Mouse (Mus musculus) CH12.LX (cell line): ENCODE measurements around the gene Fstl4. TPM values are rescaled to one million over a fixed set of nuclear protein-coding genes. Genes with fewer than 3 reads are reported as not detected.

Experiments
- DNase-seq: peaks from one replicate; pipeline ENCODE4 v3.0.0-alpha.2; 2013; ENCODE audit errors: extremely low read depth
- H3K27ac ChIP-seq: 2 replicates; pipeline ENCODE4 v1.5.1; 2012; ENCODE audit warnings: low read depth, mild to moderate bottlenecking, control low read depth, moderate library complexity; ENCODE audit not compliant: insufficient read depth
- H3K27me3 ChIP-seq: replicated peaks from 2 replicates; pipeline ENCODE3; 2012; ENCODE audit warnings: inconsistent platforms
- H3K36me3 ChIP-seq, 2 experiments: replicated peaks in 1 of 2; 2 replicates each; pipeline versions ENCODE3 to v1.6.1; 2012; ENCODE audit warnings: inconsistent platforms in 1 of 2, low read length in 1 of 2, mild to moderate bottlenecking in 1 of 2, mixed read lengths in 1 of 2, moderate library complexity in 1 of 2; ENCODE audit not compliant: control insufficient read depth in 1 of 2, insufficient read depth in 1 of 2
- H3K4me1 ChIP-seq, 2 experiments: 2 replicates each; pipeline ENCODE4 v1.6.1; 2012; ENCODE audit warnings: inconsistent platforms in 1 of 2, moderate library complexity in 1 of 2; ENCODE audit not compliant: insufficient read depth in 2 of 2, control insufficient read depth in 1 of 2
- H3K4me2 ChIP-seq: 2 replicates; pipeline ENCODE4 v1.6.1; 2012; ENCODE audit warnings: low read depth, mild to moderate bottlenecking, control low read depth; ENCODE audit not compliant: poor library complexity, insufficient read depth, severe bottlenecking
- H3K4me3 ChIP-seq, 3 experiments: fragments of 150-350 bp in 1 of 3; sonication (generic) in 1 of 3; replicated peaks in 1 of 3; 2 replicates each; pipeline versions ENCODE3 to v1.5.1; 2011 to 2012; ENCODE audit warnings: low read depth in 2 of 3, low read length in 2 of 3, mild to moderate bottlenecking in 2 of 3, moderate library complexity in 2 of 3, control low read depth in 1 of 3, improper control_type of control experiment in 1 of 3, inconsistent platforms in 1 of 3, mixed read lengths in 1 of 3; ENCODE audit not compliant: poor library complexity in 1 of 3
- H3K79me2 ChIP-seq: replicated peaks from 2 replicates; pipeline ENCODE4 v1.6.1; 2012; ENCODE audit warnings: mild to moderate bottlenecking, moderate library complexity; ENCODE audit not compliant: control insufficient read depth, poor library complexity, insufficient read depth, severe bottlenecking; ENCODE audit errors: extremely low read depth
- H3K9ac ChIP-seq: 2 replicates; pipeline ENCODE4 v1.6.1; 2012; ENCODE audit warnings: low read depth, mild to moderate bottlenecking, control low read depth, moderate library complexity; ENCODE audit not compliant: insufficient read depth
- H3K9me3 ChIP-seq: replicated peaks from 2 replicates; pipeline ENCODE3; 2012; ENCODE audit warnings: low read length, inconsistent platforms, mixed read lengths
- BHLHE40 ChIP-seq: IDR thresholded peaks from 2 replicates; pipeline ENCODE4 v1.6.1; 2011; ENCODE audit warnings: mild to moderate bottlenecking, low read depth, low read length, improper control_type of control experiment
- CHD1 ChIP-seq: IDR thresholded peaks from 2 replicates; pipeline ENCODE4 v1.6.1; 2012; ENCODE audit warnings: low read depth, low read length, improper control_type of control experiment, inconsistent platforms
- CTCF ChIP-seq, 2 experiments: IDR thresholded peaks in 1 of 2; conservative IDR thresholded peaks in 1 of 2; 2 replicates each; pipeline ENCODE4 v1.5.1; 2011 to 2012; ENCODE audit warnings: low read depth in 2 of 2, low read length in 2 of 2, improper control_type of control experiment in 1 of 2, inconsistent platforms in 1 of 2, mild to moderate bottlenecking in 1 of 2, moderate library complexity in 1 of 2
- ELF1 ChIP-seq: IDR thresholded peaks from 2 replicates; pipeline ENCODE4 v1.6.1; 2014; ENCODE audit warnings: low read depth, mild to moderate bottlenecking, inconsistent platforms, low read length, improper control_type of control experiment
- EP300 ChIP-seq: IDR thresholded peaks from 2 replicates; pipeline ENCODE4 v1.6.1; 2011; ENCODE audit warnings: low read length, improper control_type of control experiment
- ETS1 ChIP-seq: conservative IDR thresholded peaks from 2 replicates; pipeline ENCODE4 v1.6.1; 2012; ENCODE audit warnings: low read depth, mild to moderate bottlenecking, inconsistent platforms, low read length, improper control_type of control experiment, moderate library complexity
- GABPA ChIP-seq: IDR thresholded peaks from 2 replicates; pipeline ENCODE4 v1.6.1; 2012; ENCODE audit warnings: low read depth, low read length, improper control_type of control experiment, inconsistent platforms; ENCODE audit not compliant: insufficient replicate concordance
- HCFC1 ChIP-seq: IDR thresholded peaks from 2 replicates; pipeline ENCODE4 v1.6.1; 2012; ENCODE audit warnings: low read depth, mild to moderate bottlenecking, inconsistent platforms, low read length, improper control_type of control experiment
- IRF4 ChIP-seq: IDR thresholded peaks from 2 replicates; pipeline ENCODE4 v1.6.1; 2014; ENCODE audit warnings: low read depth, mild to moderate bottlenecking, inconsistent platforms, low read length, improper control_type of control experiment
- KAT2A ChIP-seq: IDR thresholded peaks from 2 replicates; pipeline ENCODE4 v1.6.1; 2012; ENCODE audit warnings: low read length, improper control_type of control experiment, inconsistent platforms; ENCODE audit not compliant: insufficient replicate concordance
- NELFE ChIP-seq: IDR thresholded peaks from 2 replicates; pipeline ENCODE4 v1.6.1; 2011; ENCODE audit warnings: low read depth, low read length, improper control_type of control experiment
- NRF1 ChIP-seq: IDR thresholded peaks from 2 replicates; pipeline ENCODE4 v1.6.1; 2014; ENCODE audit warnings: low read depth, mild to moderate bottlenecking, inconsistent platforms, low read length, improper control_type of control experiment, moderate library complexity
- POLR2A ChIP-seq: IDR thresholded peaks from 2 replicates; pipeline ENCODE4 v1.6.1; 2011; ENCODE audit warnings: low read depth, mild to moderate bottlenecking, improper control_type of control experiment, low read length
- RAD21 ChIP-seq: IDR thresholded peaks from 2 replicates; pipeline ENCODE4 v1.6.1; 2011; ENCODE audit warnings: low read depth, mild to moderate bottlenecking, low read length, improper control_type of control experiment, moderate library complexity
- RCOR1 ChIP-seq: conservative IDR thresholded peaks from 2 replicates; pipeline ENCODE4 v1.6.1; 2012; ENCODE audit warnings: low read depth, mild to moderate bottlenecking, inconsistent platforms, low read length, improper control_type of control experiment
- SIN3A ChIP-seq: IDR thresholded peaks from 2 replicates; pipeline ENCODE4 v1.6.1; 2012; ENCODE audit warnings: low read length, improper control_type of control experiment, inconsistent platforms
- TBP ChIP-seq: conservative IDR thresholded peaks from 2 replicates; pipeline ENCODE4 v1.6.1; 2011; ENCODE audit warnings: low read depth, low read length, improper control_type of control experiment
- UBTF ChIP-seq: IDR thresholded peaks from 2 replicates; pipeline ENCODE4 v1.6.1; 2012; ENCODE audit warnings: low read depth, mild to moderate bottlenecking, inconsistent platforms, low read length, improper control_type of control experiment, moderate library complexity
- USF1 ChIP-seq: IDR thresholded peaks from 2 replicates; pipeline ENCODE4 v1.6.1; 2014; ENCODE audit warnings: low read depth, mild to moderate bottlenecking, inconsistent platforms, low read length, improper control_type of control experiment
- ZC3H11A ChIP-seq: IDR thresholded peaks from 2 replicates; pipeline ENCODE4 v1.6.1; 2012; ENCODE audit warnings: low read depth, mild to moderate bottlenecking, inconsistent platforms, low read length, improper control_type of control experiment
- ZMIZ1 ChIP-seq: IDR thresholded peaks from 2 replicates; pipeline ENCODE4 v1.6.1; 2012; ENCODE audit warnings: low read depth, mild to moderate bottlenecking, inconsistent platforms, low read length, improper control_type of control experiment
- dilution Hi-C: fragments of 300-500 bp; cut with MboI; formaldehyde crosslinking; loops from 2 replicates; pipeline ENCODE4 v1.14.3; 2020; ENCODE audit warnings: low sequenced_read_pairs; ENCODE audit not compliant: extremely low pct_unique_long_range_greater_than_20kb, extremely low pct_ligation_motif_present
- in situ Hi-C: fragments of 300-500 bp; cut with MboI; formaldehyde crosslinking; loops from 3 replicates; pipeline ENCODE4 v1.14.3; 2019; ENCODE audit warnings: low sequenced_read_pairs, low pct_ligation_motif_present, low pct_unique_long_range_greater_than_20kb, mixed read lengths
- polyA plus RNA-seq: library from polyadenylated mRNA; unstranded; fragments of >175 nt; gene quantifications from 2 replicates; pipeline ENCODE4 v1.2.1, GENCODE M21; 2012; ENCODE audit warnings: low read depth; ENCODE audit not compliant: insufficient read length
- total RNA-seq, 2 experiments: library from RNA; depleted of rRNA; stranded (reverse); fragments of 300-350 nt in 1 of 2; fragments of >200 nt in 1 of 2; gene quantifications; 2 replicates each; pipeline ENCODE4 v1.2.3; 2012 to 2014

Gene Fstl4
- total and polyA plus RNA-seq, 3 experiments, result not detected

- dilution Hi-C loops (no loop called here), in situ Hi-C loops (no loop called here)
- no peaks in the 10 kb centered on the region for H3K79me2 ChIP-seq
Observed at GRCm38 (mm10) chr11:52994688-52995087, 230.3 kb downstream of the Fstl4 start.

GRCm38 (mm10) chr11:52996434-52997093 lies 232.1 kb downstream of the Fstl4 start:
- TF ChIP-seq ZMIZ1 (no peak), NELFE (no peak), SIN3A (no peak), RCOR1 (no peak), KAT2A (no peak), HCFC1 (no peak), NRF1 (no peak), GABPA (no peak), UBTF (no peak), POLR2A (no peak), IRF4 (no peak), RAD21 (no peak), CHD1 (no peak), USF1 (no peak), ZC3H11A (no peak), TBP (no peak), ETS1 (no peak), ELF1 (no peak), EP300 (no peak)
- Histone ChIP-seq H3K9ac (no peak overlapping the region), H3K36me3 (no peaks in the 10 kb centered on the region), H3K27ac (no peak overlapping the region), H3K4me1 (no peaks in the 10 kb centered on the region), H3K9me3 (peaks cover 12% of the 10 kb centered on the region), H3K79me2 (no peaks in the 10 kb centered on the region), H3K4me3 (no peak overlapping the region), H3K27me3 (peaks cover 94% of the 10 kb centered on the region), H3K4me2 (no peak overlapping the region)
- no peak for DNase-seq
- in situ Hi-C loops (no loop called here), dilution Hi-C loops (no loop called here)

More at GRCm38 (mm10) chr11:52994688-52995087, 230.3 kb downstream of the Fstl4 start:
- Histone ChIP-seq H3K27ac (no peak overlapping the region), H3K9me3 (peaks cover 12% of the 10 kb centered on the region), H3K9ac (no peak overlapping the region), H3K27me3 (peaks cover 76% of the 10 kb centered on the region), H3K36me3 (no peaks in the 10 kb centered on the region), H3K4me3 (no peak overlapping the region), H3K4me1 (no peaks in the 10 kb centered on the region), H3K4me2 (no peak overlapping the region)
- no peak for DNase-seq
- TF ChIP-seq CTCF (conservative IDR thresholded peaks at IDR 0.05 in 1 of 2, IDR thresholded peaks at IDR 0.05 in 1 of 2; ENCODE audit: low read depth in 2 of 2, low read length in 2 of 2) (no peak), BHLHE40 (peak; percentile 42; the same call in 1 of the 2 replicates), UBTF (no peak)
- TF ChIP-seq, all 38 proteins: peak for 1
